9 mouse cellular contexts compared by ENCODE assay signal in genomic region chr12:7778056-7778440, GRCm38 (mm10).
DNase-seq lines count a peak whose midpoint lies in the region; ATAC-seq and TF ChIP-seq lines count a peak whose summit lies in the region.
"Had no signal": no experiment of that assay in that cellular context is flagged by ENCODE, and none has a peak within 500 bp of the region (broad histone marks: within the 10 kb centered on the region; RNA-seq: fewer than 3 reads in every experiment).

No protein-coding gene starts in this region.

- no peaks in the 10 kb centered on the region for H3K9me3 ChIP-seq in liver, embryonic 12.5 days (replicated peaks)
- no peaks in the 10 kb centered on the region for H3K9me3 ChIP-seq in embryonic facial prominence, embryonic 10.5 days
- H3K9me3 ChIP-seq: limb, embryonic 12.5 days had no signal

- no peaks in the 10 kb centered on the region for H3K36me3 ChIP-seq in liver, adult 2 months (ENCODE audit: control insufficient read depth, insufficient read depth, low read length)
- no peaks in the 10 kb centered on the region for H3K36me3 ChIP-seq in liver, embryonic 12.5 days
- H3K36me3 ChIP-seq in embryonic facial prominence, embryonic 10.5 days (replicated peaks) = no peaks in the 10 kb centered on the region
- H3K36me3 ChIP-seq: limb, embryonic 12.5 days had no signal

- peak; percentile 32; the same call in 1 of the 2 replicates for TF ChIP-seq CTCF in liver, adult 2 months (IDR thresholded peaks at IDR 0.05; ENCODE audit: low read depth, low read length)

- ATAC-seq in liver, embryonic 12.5 days = no peak
- ATAC-seq in activated CD4-positive, CD25-positive, alpha-beta regulatory T cell, adult 4 months = no peak

- no peak overlapping the region for H3K9ac ChIP-seq in liver, adult 2 months (ENCODE audit: low read depth, low read length)
- no peak overlapping the region for H3K9ac ChIP-seq in liver, embryonic 12.5 days
- H3K9ac ChIP-seq: limb, embryonic 12.5 days had no signal

- no peak overlapping the region for H3K4me3 ChIP-seq in liver, adult 2 months (ENCODE audit: insufficient read depth, low read depth, low read length)
- no peak overlapping the region for H3K4me3 ChIP-seq in liver, embryonic 12.5 days
- no peak overlapping the region for H3K4me3 ChIP-seq in embryonic facial prominence, embryonic 10.5 days
- H3K4me3 ChIP-seq: limb, embryonic 12.5 days had no signal

- no peak for TF ChIP-seq POLR2A in liver, adult 2 months (IDR thresholded peaks at IDR 0.05; ENCODE audit: extremely low read depth, insufficient read depth, low read length)

- no peaks in the 10 kb centered on the region for H3K27me3 ChIP-seq in liver, adult 2 months (ENCODE audit: control insufficient read depth, insufficient read depth, low read length)
- H3K27me3 ChIP-seq in liver, embryonic 12.5 days (replicated peaks) = no peaks in the 10 kb centered on the region
- no peaks in the 10 kb centered on the region for H3K27me3 ChIP-seq in embryonic facial prominence, embryonic 10.5 days (replicated peaks; ENCODE audit: low read depth, poor library complexity, severe bottlenecking)
- H3K27me3 ChIP-seq: limb, embryonic 12.5 days had no signal

- H3K4me2 ChIP-seq in liver, embryonic 12.5 days = no peak overlapping the region
- H3K4me2 ChIP-seq: limb, embryonic 12.5 days had no signal

- no peaks in the 10 kb centered on the region for H3K79me2 ChIP-seq in liver, adult 2 months (ENCODE audit: control insufficient read depth, insufficient read depth, low read length)

- H3K27ac ChIP-seq in liver, adult 2 months (replicated peaks; ENCODE audit: insufficient read depth, low read depth, low read length) = no peak overlapping the region
- H3K27ac ChIP-seq in liver, embryonic 12.5 days = no peak overlapping the region
- no peak overlapping the region for H3K27ac ChIP-seq in embryonic facial prominence, embryonic 10.5 days (replicated peaks)
- H3K27ac ChIP-seq: limb, embryonic 12.5 days had no signal

- 50% methylated on average over 6 of the region's 6 CpGs for WGBS in liver, adult 2 months
- 29% methylated on average over 6 of the region's 6 CpGs for WGBS in liver, embryonic 12.5 days (ENCODE audit: insufficient replicate concordance)
- WGBS in embryonic facial prominence, embryonic 10.5 days = 50% methylated on average over 6 of the region's 6 CpGs

- DNase-seq in adrenal gland, postnatal 36 days = peak; percentile 12 to 19
- no peak for DNase-seq in adrenal gland, adult 8-10 months
- peak; percentile 18 for DNase-seq in liver, adult 2 months (ENCODE audit: extremely low read depth, low read depth, low spot score)
- DNase-seq in embryonic facial prominence, embryonic 10.5 days (ENCODE audit: low spot score) = peak; percentile 28
- DNase-seq in lung, postnatal 14 days = peak; percentile 16
- no peak for DNase-seq in layer of hippocampus, adult 9-11 months

- peaks cover 2% of the 10 kb centered on the region; the same call in 1 of the 2 replicates for H3K4me1 ChIP-seq in liver, adult 2 months (ENCODE audit: control insufficient read depth, insufficient read depth, low read length)
- H3K4me1 ChIP-seq in liver, embryonic 12.5 days = no peaks in the 10 kb centered on the region
- H3K4me1 ChIP-seq in embryonic facial prominence, embryonic 10.5 days = no peaks in the 10 kb centered on the region
- H3K4me1 ChIP-seq: limb, embryonic 12.5 days had no signal

Comparison
In these comparisons a context has a peak if more than half of its experiments do, and no peak if none do; other contexts are left out.
1. DNase-seq: peak in adrenal gland, postnatal 36 days (2 of 2), liver, adult 2 months (single experiment), embryonic facial prominence, embryonic 10.5 days (single experiment) and lung, postnatal 14 days (single experiment); none in adrenal gland, adult 8-10 months (single experiment) and layer of hippocampus, adult 9-11 months (single experiment).